Mouse (Mus musculus): Measurements from ENCODE around the gene Gli3.

- no peak for TF ChIP-seq POLR2A (IDR thresholded peaks at IDR 0.05; ENCODE audit: insufficient read depth, low read depth, low read length)
- TF ChIP-seq CTCF (IDR thresholded peaks at IDR 0.05) = no peak
- no peak for TF ChIP-seq EP300 (IDR thresholded peaks at IDR 0.05; ENCODE audit: insufficient read depth, low read depth, low read length)
Observed at GRCm38 (mm10) chr13:15513114-15513513, 50.1 kb downstream of the Gli3 start.
